Mouse (Mus musculus): ENCODE data around the gene Carmil1.

GRCm38 (mm10) chr13:24257809-24258208 lies 22.8 kb downstream of the Carmil1 start:
- no peak for TF ChIP-seq GATA1 (IDR thresholded peaks at IDR 0.05; ENCODE audit: borderline replicate concordance, low read length)
- no peak for TF ChIP-seq FLI1 (IDR thresholded peaks at IDR 0.05; ENCODE audit: low read length)
